Mouse (Mus musculus) right cerebral cortex, adult 18-20 months (tissue): ENCODE data around the gene Ddx19b.
"Not testable (repeated sequence)": the region's sequence is repeated elsewhere in the genome, so short reads cannot be mapped to it uniquely, and the experiment has no call there.

Experiments
- DNase-seq: peaks from one replicate; pipeline ENCODE4 v3.0.0; 2022; ENCODE audit warnings: mixed read lengths

Ddx19b gene

GRCm38 (mm10) chr8:111031572-111031971 is at the start of gene Ddx19b:
Ddx19b (minus strand) TSS chr8:111031751.
- no peak for DNase-seq

DNA sequence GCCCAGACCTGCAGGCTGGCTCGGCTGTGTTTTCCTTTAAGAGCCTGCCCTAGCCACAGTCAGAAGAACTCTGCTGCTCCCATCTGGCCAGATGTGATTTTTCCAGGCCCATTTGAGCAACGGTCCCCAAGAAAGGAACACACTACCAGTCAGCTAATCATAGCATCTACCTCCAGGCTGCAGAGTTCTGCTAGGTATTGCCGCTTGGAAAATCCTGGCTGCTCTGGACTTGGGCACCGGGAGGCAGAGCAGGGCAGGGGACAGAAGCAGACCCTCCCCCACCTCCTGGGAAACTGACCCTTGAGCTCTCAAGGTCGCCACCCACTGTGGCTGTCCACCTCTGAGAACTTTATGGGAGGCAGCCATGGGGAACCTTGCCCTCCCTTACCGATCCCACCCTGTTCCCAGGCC is 48.3 kb upstream of the Ddx19b start:
- no peak for DNase-seq

DNA sequence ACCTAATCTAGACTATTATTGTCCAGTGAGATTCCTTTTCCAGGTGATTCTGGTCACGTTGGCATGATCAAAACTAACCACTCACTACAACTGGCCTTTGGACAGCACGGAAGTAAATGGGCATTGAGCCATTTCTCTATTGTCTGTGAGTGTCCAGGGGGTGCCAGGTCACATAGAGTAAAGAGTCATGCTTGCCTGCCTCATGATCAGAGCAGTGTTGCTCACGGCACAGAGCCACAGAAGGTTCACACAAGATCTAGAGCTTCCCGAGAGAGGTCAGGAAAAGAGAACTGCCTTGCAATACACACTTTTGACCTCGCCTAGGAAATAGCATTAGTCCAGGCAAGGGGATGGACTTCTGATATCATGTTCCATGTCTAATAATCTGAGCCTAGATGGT is 47.9 kb upstream of the Ddx19b start:
- DNase-seq = no peak

- DNase-seq = peak; percentile 67
Measured at GRCm38 (mm10) chr8:111075926-111076325, 44.4 kb upstream of the Ddx19b start.

GRCm38 (mm10) chr8:111068660-111069059 is 37.1 kb upstream of the Ddx19b start:
- DNase-seq = not testable (repeated sequence)

DNA sequence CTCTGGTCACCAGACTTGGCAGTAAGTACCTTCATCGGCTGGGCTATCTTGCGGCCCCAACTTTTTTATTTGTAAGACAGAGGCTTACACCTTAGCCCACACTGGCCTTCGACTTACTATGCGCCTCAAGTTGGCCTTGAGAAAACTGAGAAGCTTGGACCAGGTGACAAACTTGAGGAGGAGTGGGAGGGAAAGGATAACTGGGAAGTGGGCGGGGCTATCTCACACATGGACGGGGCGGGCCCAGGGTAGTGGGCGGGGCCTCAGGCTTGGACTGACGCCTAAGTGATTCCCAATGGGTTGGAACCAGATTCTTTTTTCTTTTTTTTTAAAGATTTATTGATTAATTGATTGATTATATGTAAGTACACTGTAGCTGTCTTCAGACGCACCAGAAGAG is 35.9 kb upstream of the Ddx19b start:
- no peak for DNase-seq

DNA sequence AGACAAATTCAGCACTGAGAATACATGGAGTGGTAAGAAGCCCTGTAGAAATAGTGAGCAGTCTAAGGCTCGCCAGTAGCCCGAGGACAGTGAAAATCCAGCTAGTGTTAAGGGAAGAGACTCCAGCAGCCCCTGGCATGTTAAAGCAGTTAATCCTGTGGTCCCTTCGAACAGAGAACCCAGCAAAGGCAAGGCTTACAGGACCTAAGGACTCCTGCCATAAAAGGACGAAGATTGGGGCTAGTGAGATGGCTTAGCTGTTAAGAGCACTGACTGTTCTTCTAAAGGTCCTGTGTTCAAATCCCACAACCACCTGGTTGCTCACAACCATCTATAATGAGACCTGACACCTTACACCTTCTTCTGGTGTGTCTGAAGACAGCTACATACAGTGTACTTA is 34.8 kb upstream of the Ddx19b start:
- DNase-seq = no peak

DNA sequence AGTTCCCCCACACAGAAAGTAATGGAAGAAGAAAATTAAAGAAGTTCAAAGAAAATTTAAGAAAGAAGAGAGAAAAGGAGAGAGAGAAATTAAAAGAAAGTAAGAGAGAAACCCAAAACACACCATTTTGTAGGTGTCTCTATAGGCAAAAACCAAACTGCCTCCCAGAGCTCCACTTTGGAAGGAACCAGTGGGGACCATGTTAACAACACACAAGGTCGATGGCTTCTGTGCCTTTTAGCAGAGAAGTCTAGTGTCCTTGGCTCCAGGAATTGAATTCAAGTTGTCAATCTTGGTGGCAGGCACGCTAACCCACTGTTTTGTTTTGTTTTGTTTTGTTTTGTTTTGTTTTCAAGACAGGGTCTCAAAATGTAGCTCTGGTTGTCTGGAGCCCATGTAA is 31.3 kb upstream of the Ddx19b start:
- DNase-seq = no peak

DNA sequence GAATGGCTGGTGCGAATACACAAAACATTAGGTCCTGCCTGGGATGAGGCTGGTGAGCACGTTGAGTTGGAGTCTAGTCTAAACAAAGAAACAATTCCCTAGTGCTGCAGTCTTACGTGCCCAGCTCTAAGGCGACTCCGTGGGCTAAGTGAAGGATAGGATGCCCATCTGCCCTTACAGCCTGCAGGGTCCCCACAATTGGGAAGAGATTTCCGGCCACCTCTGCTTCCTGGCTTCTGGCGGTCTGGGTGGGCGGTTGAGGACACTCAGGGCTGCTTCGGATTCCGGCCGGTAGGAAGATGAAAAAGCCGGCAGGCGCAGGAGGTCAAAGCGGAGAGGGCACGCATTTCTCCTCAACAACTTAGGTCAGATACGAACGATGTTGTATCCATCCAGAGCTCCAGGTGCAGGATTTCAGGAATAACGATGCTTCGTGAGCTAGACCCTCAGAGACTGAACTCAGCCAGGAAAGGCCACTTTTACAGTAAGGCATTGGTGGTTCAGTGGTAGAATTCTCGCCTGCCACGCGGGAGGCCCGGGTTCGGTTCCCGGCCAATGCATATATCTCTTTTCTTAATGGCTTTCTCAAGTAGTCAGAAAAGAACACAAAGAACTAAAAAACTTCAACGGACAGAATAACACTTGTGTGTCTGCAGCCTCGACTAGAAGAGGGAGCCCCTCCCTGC is 30.7 kb upstream of the Ddx19b start:
- peak; percentile 92 for DNase-seq

DNA sequence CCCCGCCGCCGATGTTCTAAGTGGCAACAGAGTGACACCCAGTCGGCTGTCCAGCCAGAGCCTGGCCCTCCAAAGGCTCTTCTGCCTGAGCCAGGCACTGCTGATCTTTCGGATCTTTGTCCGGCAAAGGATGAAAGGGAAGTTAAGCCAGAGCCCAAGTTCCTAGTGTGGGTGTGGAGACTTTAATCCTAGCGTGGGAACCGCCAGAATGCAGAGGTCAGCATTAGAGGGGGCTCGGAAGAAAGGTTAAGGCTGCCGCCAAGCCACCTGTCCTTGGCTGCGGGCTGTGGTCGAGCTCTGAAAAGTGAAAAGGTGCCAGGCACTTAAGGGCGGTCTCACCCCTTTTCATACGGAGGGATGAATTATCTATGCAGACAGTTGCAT is 30.1 kb upstream of the Ddx19b start:
- DNase-seq = no peak

DNA sequence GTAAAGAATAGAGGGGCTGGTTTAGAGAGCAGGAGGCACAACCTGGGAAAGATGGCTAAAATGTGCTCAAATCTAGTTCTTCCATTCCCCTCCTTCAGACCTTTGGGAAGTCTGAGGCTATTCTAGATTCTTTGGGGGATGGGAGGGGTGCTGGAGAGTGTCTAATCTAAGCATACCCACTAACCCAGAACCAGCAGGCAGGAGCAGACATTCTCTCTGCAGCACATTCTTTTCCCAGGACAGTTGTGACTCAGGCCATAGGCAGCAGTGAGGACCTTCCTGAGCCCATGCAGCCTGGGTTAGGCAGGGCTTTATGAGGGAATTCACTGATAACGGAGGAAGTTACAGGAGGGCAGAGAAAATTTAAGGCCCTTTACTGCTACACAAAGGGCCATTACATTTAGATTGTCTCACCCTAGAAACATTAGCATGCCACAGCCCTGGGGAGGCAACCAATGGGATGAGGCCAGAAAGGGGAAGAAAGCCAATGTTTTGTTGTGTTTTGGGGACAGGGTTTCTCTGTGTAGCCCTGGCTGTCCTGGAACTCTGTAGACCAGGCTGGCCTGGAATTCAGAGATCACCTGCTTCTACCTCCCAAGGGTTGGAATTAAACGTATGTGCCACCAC is 27.5 kb upstream of the Ddx19b start:
- no peak for DNase-seq

GRCm38 (mm10) chr8:111056691-111057293 is 25.2 kb upstream of the Ddx19b start:
- peak; percentile 37 for DNase-seq

- DNase-seq = peak; percentile 94
Measured at GRCm38 (mm10) chr8:111056158-111056663, 24.7 kb upstream of the Ddx19b start, which contains the start of gene Exosc6. Exosc6 (plus strand) TSS chr8:111056339.

GRCm38 (mm10) chr8:111055661-111056060 is 24.1 kb upstream of the Ddx19b start:
- DNase-seq = no peak

DNA sequence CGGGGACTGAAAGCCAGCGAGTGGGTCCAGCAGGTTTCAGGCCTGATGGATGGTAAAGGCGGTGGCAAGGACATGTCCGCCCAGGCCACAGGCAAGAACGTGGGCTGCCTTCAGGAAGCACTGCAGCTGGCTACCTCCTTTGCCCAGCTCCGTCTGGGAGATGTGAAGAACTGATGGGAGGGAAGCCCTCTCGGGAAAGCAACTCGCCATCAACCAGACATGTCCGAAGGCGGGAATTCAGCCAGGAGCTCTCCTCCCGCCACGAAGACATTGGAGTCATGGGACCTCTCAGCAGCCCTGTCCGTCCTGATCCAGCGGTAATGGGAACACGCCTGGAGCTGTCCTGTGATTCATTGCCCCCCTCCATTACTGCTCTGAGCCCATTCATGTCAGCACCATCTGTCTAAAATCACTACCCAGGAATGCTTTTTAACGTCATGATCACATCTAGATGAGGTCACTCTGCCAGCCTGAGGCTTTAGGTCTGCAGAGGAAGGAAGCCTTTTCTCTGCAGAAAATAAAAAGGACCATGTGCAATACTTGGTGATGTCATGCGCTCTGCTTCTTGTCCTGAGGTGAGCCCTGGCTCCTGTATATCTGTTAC is 23.6 kb upstream of the Ddx19b start:
- no peak for DNase-seq

DNA sequence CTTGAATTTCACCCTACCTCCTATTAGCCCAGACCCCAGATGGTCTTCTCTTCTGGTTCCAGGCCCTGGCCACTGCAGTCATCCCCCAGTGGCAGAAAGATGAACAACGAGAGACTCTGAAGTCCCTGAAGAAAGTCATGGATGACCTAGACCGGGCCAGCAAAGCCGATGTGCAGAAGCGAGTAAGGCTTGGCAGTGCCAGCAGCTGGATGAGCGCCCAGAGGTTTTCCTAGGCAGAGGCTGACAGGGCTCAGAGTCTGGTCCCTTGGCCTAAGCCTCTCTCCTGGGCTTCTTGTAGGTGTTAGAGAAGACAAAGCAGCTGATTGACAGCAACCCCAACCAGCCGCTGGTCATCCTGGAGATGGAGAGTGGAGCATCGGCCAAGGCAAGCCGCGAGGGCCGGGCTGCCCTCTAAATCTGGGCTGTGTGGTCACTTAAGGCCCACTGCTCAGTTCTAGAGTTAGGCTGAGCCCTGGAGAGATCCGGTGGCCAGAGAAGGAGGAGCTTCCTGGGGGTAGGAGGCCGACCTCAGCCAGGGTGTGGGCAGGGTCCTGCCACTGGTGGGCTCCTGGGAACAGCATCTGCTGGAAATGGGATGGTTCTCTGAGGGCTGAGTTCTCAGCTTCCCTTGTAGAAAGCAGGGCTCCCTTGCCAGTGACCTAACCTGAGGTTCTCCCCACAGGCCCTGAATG is 22.4 kb upstream of the Ddx19b start:
- no peak for DNase-seq

- no peak for DNase-seq
Measured at GRCm38 (mm10) chr8:111049106-111049505, 17.6 kb upstream of the Ddx19b start.

DNA sequence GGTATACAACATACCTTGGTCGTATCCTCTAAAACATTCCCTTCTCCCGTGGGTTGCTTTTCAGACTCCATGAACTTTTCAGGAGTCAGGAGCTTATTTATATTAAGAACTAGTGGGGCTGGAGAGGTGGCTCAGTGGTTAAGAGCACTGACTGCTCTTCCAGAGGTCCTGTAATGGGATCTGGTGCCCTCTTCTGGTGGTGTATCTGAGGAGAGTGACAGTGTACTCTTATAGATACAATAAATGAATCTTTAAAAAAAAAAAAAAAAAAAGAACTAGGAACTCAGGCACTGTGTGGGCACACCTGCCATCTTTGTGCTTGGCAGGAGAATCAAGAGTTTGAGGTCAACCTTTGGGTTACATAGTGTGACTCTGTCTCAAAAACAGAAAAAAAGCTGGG is 17.1 kb upstream of the Ddx19b start:
- no peak for DNase-seq

DNA sequence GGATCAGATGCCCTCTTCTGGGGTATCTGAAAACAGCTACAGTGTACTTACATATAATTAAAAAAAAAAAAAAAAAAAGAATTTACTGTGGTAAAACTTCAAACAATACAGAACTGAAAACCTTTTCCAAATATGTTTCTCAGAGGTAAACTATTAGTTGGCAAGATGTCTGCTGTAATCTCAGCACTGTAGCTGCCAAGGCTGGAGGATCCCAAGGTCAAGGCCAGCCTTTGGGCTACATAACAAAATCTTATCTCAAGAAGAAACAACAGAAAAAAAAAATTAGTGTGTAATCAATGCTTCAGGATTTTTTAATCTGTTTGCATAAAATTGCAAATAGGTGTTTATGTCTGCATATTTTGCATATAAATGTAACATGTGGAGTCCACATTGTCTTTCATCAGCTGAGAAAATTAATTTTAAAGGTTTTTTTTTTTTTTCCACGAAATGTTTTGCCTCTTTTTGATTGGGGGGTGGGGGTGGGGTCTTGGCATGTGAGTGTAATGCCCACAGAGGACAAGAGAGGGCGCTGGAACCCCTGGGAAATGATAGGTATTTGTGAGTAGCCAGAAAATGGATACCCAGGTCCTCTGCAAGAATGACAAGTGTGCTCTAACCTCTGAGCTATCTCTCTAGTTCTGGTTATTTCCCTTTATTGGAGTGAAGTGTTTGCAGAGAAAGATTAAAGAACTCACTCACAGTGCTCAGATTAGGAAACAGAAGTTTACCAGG is 12.6 kb upstream of the Ddx19b start:
- DNase-seq = no peak

DNA sequence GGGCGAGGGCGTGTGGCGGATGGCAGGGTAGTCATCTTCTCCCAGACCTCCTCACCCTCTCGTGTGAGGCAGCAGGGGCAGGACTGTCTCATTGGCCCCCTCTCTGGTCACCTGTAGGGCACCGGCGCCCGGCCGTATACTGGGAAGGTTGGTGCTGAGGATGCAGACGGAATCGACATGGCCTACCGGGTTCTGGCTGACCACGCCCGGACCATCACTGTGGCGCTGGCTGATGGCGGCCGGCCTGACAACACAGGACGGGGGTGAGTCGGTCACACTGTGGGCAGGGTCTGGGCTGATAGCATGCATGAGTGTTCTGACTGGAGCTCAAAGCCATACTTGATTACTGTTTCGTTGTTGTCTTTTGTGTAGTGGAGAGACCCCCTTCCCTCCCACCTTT is 11.0 kb upstream of the Ddx19b start:
- DNase-seq = no peak

DNA sequence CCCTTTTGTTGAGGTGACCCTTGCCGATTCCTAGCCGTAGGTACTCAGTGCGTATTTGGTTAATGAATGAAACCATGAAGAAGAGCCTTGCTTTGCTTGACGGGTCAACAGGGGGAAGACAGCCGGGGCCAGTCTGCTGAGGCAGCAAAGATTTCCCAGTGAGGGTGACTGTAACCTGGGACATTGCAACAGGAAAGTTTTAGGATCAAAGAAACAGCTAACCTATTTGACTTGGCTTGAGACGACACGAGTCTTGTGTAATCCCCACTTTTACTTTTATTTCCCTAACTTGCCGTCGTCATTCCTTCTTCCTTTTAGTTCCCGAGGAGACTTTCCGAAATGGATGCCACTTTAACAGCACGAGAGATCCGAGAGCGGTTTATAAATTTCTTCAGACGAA is 5.0 kb upstream of the Ddx19b start:
- DNase-seq = no peak

DNA sequence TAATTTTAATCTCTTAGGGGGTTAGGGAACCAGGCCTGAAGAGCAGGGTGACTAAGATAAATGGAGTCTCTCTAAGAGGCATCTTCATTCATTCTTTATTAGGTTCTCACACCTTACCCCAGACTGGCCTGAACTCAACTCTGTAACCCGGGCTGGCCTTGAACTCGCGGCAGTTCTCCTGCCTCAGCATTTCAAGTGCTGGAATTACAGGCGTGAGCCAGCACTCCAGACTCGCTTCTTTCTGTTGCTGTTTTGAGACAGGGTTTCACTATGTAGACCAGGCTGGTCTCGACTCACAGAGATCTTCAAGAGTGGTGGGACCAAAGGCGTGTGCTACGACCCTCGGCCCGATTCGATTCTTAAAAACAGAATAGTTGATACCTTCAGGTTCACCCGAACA is 2.7 kb upstream of the Ddx19b start:
- DNase-seq = no peak
